Mouse (Mus musculus) megakaryocyte, embryonic 14.5 days (primary cell): ENCODE measurements around the gene Fam83b.

ENCODE experiments used
- FLI1 ChIP-seq: IDR thresholded peaks from 2 replicates; pipeline ENCODE4 v1.6.1; 2012; ENCODE audit warnings: low read length, inconsistent platforms, mixed read lengths
- GATA1 ChIP-seq: IDR thresholded peaks from 3 replicates; pipeline ENCODE4 v1.6.1; 2012; ENCODE audit warnings: mixed read lengths, low read length, inconsistent platforms, borderline replicate concordance

DNA sequence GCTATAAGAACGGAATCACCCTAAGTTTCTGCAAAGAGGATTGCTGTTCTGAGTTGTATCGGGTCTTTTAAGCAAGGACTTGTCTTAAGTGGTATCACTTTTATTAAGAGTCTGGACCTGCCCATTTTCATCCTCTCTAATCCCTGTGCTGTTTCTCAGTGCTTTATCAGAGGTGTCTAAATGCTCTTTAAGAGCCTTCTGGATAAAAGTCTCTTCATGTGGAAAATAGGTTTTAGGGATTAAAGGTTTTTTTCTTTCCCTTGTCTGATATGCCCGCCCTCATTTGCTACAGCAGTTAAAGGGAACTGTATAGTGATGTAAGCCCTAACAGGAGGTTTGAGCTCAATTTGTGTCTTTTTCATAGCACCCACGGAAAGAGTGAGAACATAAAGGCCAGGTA is 97.4 kb downstream of the Fam83b start:
- TF ChIP-seq GATA1: no peak
- no peak for TF ChIP-seq FLI1
